Mouse (Mus musculus) limb, embryonic 11.5 days (tissue): ENCODE measurements at regions not wholly inside any gene's neighbourhood (a gene's known extent, or its start where the extent isn't known, plus 50 kb on each side); places are given as distances from the start of the nearest gene placed in this dataset.
"Not testable (repeated sequence)": the region's sequence is repeated elsewhere in the genome, so short reads cannot be mapped to it uniquely, and the experiment has no call there.

ENCODE experiments used
- ATAC-seq: fragments of 200-750 bp; cut with Nextera tagmentation; 2 replicates; pipeline ENCODE4 v1.8.0; 2017; ENCODE audit warnings: low read depth; ENCODE audit not compliant: insufficient number of reproducible peaks, low FRiP score, low TSS enrichment
- DNase-seq: peaks from one replicate; pipeline ENCODE4 v3.0.0-alpha.2; 2015; ENCODE audit warnings: low spot score
- H3K27ac ChIP-seq: fragments of 300-500 bp; sonication (generic); replicated peaks from 2 replicates; pipeline ENCODE4 v1.5.1; 2014; ENCODE audit warnings: low read depth, mild to moderate bottlenecking, low read length
- H3K27me3 ChIP-seq: fragments of 300-500 bp; sonication (generic); 2 replicates; pipeline ENCODE4 v1.6.1; 2014; ENCODE audit warnings: mild to moderate bottlenecking, low read length, mixed read lengths; ENCODE audit not compliant: control insufficient read depth, insufficient read depth
- H3K36me3 ChIP-seq: fragments of 300-500 bp; sonication (generic); 2 replicates; pipeline ENCODE4 v1.6.1; 2014; ENCODE audit warnings: mild to moderate bottlenecking, low read length, moderate library complexity, mixed read lengths; ENCODE audit not compliant: control insufficient read depth, insufficient read depth
- H3K4me1 ChIP-seq: fragments of 300-500 bp; sonication (generic); 2 replicates; pipeline ENCODE4 v1.6.1; 2014; ENCODE audit warnings: low read length, mixed read lengths; ENCODE audit not compliant: control insufficient read depth, insufficient read depth
- H3K4me2 ChIP-seq: fragments of 300-500 bp; sonication (generic); 2 replicates; pipeline ENCODE4 v1.6.1; 2014; ENCODE audit warnings: low read depth, mild to moderate bottlenecking, moderate library complexity; ENCODE audit not compliant: severe bottlenecking
- H3K4me3 ChIP-seq: fragments of 300-500 bp; sonication (generic); 2 replicates; pipeline ENCODE4 v1.5.1; 2014; ENCODE audit warnings: low read depth, low read length
- H3K9ac ChIP-seq: fragments of 300-500 bp; sonication (generic); 2 replicates; pipeline ENCODE4 v1.6.1; 2014; ENCODE audit warnings: mild to moderate bottlenecking, low read length
- H3K9me3 ChIP-seq: fragments of 300-500 bp; sonication (generic); 2 replicates; pipeline ENCODE4 v1.6.1; 2016; ENCODE audit warnings: low read length; ENCODE audit not compliant: control insufficient read depth
- WGBS: fragments of 180-500 bp; shearing (Covaris S2); extraction: QIAGEN DNeasy Blood & Tissue Kit; methylation state at CpG from one replicate; pipeline ENCODE4 v1.1.7; 2014; 5-methylcytosine and 5-hydroxymethylcytosine counted together

DNA sequence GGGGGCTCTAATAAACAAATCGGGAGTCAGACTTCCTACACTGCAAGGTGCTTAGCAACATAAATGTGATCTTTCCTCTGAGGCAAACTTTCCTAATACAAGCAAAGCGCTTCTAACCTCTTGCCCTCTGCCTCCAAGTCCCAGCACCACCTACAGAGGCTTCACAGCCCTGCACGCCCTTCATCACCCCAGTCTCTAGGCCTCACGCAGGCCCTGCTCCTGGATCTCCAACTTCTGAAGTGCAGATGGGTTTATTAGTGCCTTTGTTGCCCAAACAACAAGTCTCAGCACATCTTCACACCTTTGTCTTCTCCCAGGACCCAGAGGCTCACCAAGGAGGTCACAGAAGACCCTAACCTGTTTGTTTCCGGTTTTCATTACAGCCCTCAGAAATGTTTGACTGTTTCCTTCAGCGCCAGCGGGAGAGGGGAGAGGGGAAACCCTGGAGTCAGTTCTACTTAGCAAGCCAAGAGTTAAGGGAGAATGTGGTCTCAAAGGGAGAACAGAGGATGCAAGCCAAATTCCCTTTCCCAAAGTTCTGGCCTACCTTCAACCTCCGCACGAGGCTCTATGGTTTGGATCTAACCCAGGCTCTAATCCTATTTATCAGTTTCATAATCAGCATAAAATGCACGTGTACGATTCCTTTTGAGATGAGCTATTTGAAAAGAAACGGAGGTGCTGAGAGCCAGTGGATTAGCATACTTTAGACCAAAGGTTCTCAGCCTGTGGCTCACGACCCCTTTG lies 244.9 kb upstream of the Smim15 start:
- 17% methylated on average over 13 of the region's 13 CpGs for WGBS
- H3K27me3 ChIP-seq: no peaks in the 10 kb centered on the region
- no peaks in the 10 kb centered on the region for H3K36me3 ChIP-seq
- H3K4me3 ChIP-seq: no peak overlapping the region
- ATAC-seq (no peak), DNase-seq (no peak)
- no peak overlapping the region for H3K9ac ChIP-seq
- no peak overlapping the region for H3K4me2 ChIP-seq
- H3K9me3 ChIP-seq: no peaks in the 10 kb centered on the region
- H3K27ac ChIP-seq: no peak overlapping the region
- H3K4me1 ChIP-seq: peaks cover 34% of the 10 kb centered on the region

DNA sequence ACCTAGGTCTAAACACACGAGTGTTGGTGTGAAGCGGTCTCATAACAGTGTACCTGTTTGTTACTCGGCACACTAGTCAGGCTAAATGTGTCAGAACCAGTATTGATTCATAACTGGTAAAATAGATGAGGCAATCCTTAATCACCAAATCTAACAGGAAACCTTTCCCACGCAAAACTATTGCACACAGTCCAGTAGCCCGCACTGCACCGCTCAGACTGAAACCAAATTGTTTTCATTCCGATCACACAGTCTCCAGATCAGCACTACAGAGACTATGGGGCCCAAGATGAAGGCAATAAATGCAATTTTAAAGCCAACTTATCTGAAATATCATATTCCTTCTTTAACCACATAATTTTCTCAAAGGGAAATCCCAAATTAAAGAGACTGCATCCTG lies 246.1 kb upstream of the Smim15 start:
- H3K9ac ChIP-seq: no peak overlapping the region
- peaks cover 39% of the 10 kb centered on the region for H3K4me1 ChIP-seq
- ATAC-seq (no peak), DNase-seq (no peak)
- WGBS: 61% methylated on average over 7 of the region's 7 CpGs
- no peak overlapping the region for H3K27ac ChIP-seq
- H3K4me2 ChIP-seq: no peak overlapping the region
- no peak overlapping the region for H3K4me3 ChIP-seq
- H3K27me3 ChIP-seq: no peaks in the 10 kb centered on the region
- no peaks in the 10 kb centered on the region for H3K36me3 ChIP-seq
- no peaks in the 10 kb centered on the region for H3K9me3 ChIP-seq

DNA sequence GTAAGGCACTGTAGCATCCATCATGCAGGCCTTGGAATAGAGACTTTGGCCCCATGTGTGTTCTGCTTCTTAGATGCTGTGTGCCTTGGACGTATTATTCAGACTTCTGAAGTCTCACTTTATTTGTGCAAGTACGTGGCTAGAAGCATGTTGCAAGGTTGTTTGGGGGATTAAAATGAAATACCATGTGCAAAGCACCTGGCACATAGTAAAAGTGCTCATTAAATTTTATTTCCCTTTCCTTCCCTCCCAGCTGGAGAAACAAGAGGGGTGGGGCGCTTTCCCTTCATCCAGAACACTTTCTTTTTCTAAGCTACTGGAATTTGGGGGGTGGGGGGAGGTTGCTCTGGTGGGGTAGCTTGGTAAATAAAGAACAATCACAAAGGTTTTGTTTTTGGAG lies 248.7 kb upstream of the Smim15 start:
- ATAC-seq: peak; percentile 72; the same call in 1 of the 2 replicates
- DNase-seq: peak; percentile 64
- H3K4me3 ChIP-seq: no peak overlapping the region
- no peak overlapping the region for H3K4me2 ChIP-seq
- no peak overlapping the region for H3K9ac ChIP-seq
- no peak overlapping the region for H3K27ac ChIP-seq
- H3K4me1 ChIP-seq: peaks cover 46% of the 10 kb centered on the region
- no peaks in the 10 kb centered on the region for H3K9me3 ChIP-seq
- no peaks in the 10 kb centered on the region for H3K36me3 ChIP-seq
- WGBS: 6% methylated on average over 3 of the region's 3 CpGs
- H3K27me3 ChIP-seq: no peaks in the 10 kb centered on the region

DNA sequence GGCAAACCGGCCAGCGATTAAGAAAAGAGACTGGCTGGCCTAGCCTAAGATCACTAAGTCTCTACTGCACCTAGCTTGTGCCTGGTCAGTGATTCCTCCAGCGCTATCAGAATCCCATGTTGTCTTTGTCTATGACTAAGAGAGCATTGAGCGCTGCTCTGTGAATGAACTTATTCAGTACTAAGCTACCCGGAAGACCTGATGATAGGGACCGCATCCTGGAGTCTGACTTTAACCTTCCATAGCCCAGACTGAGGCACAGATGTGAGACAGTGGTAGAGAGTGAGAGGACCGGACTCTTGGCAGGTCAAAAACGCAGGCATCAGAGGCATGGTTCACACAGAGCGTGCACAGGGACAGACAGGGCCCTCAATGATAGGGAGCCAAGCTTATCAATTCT lies 252.5 kb upstream of the Smim15 start:
- DNase-seq (no peak), ATAC-seq (no peak)
- WGBS: 79% methylated on average over 9 of the region's 9 CpGs
- H3K27me3 ChIP-seq: no peaks in the 10 kb centered on the region
- no peak overlapping the region for H3K4me3 ChIP-seq
- H3K9ac ChIP-seq: no peak overlapping the region
- H3K27ac ChIP-seq: no peak overlapping the region
- H3K9me3 ChIP-seq: no peaks in the 10 kb centered on the region
- no peaks in the 10 kb centered on the region for H3K36me3 ChIP-seq
- no peak overlapping the region for H3K4me2 ChIP-seq
- H3K4me1 ChIP-seq: peaks cover 25% of the 10 kb centered on the region

DNA sequence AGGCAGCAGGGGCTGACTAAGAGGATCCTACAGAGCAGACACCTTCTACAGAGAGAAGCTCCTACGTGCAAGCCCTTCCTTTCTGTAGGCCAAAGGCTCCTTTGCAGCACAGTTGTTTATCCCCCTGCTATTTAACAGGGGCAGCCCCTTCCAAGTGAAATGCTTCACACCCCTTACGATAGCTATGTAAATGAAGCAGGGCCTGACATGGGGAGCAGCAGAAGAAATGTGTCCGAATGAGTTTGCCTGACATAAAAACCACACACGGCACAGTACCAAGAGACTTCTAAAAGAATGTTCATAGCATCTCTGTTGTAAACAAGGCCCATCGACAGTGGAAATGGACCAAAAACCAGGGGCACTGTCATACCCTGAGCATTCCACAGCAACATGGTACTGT lies 259.3 kb upstream of the Smim15 start:
- Histone ChIP-seq H3K36me3 (no peaks in the 10 kb centered on the region), H3K9ac (no peak overlapping the region), H3K9me3 (no peaks in the 10 kb centered on the region), H3K27ac (no peak overlapping the region), H3K4me3 (no peak overlapping the region), H3K4me2 (no peak overlapping the region), H3K4me1 (no peaks in the 10 kb centered on the region), H3K27me3 (no peaks in the 10 kb centered on the region)
- ATAC-seq (no peak), DNase-seq (no peak)
- 41% methylated on average over 5 of the region's 5 CpGs for WGBS

DNA sequence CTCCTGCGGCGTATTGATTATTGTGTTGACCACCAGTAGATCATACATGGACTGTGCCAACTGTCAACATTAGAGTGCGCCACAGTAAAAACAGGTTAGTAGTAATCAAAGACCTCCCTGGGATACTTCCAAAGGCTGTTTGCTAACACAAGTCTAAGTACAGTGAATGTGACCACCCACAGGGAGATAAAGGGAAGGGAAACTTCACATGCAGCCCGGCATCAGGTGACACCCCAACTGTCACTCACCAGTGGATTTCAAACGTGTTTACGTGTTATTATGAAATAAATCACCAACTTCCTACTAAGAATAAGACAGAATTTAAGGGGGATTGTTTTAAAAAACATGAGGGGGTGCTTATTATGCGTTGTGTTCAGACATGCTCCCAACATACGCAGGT lies 262.5 kb upstream of the Smim15 start:
- Histone ChIP-seq H3K9me3 (no peaks in the 10 kb centered on the region), H3K4me2 (no peak overlapping the region), H3K4me3 (no peak overlapping the region), H3K27ac (no peak overlapping the region), H3K27me3 (no peaks in the 10 kb centered on the region), H3K4me1 (no peaks in the 10 kb centered on the region), H3K9ac (no peak overlapping the region), H3K36me3 (no peaks in the 10 kb centered on the region)
- WGBS: 92% methylated on average over 8 of the region's 8 CpGs
- DNase-seq: no peak
- no peak for ATAC-seq

DNA sequence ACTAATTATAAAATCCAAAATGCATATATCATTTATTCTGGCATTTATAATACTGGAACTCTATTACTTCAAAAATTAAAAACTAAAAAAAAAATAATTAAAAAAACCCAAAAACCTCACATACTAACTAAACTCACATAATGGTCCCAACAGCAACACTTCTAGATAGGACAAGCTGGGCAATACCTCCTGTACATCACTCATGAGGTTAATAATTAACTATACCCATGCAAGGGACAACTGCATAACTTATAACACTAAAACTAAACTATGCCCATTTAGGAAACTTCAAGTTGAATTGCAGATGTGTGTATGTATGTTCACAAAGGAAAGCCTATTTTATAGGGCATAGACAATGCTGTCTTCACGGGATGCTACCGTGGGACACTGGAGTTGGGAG lies 263.0 kb upstream of the Smim15 start:
- Histone ChIP-seq H3K9ac (no peak overlapping the region), H3K36me3 (no peaks in the 10 kb centered on the region), H3K4me3 (no peak overlapping the region), H3K4me1 (no peaks in the 10 kb centered on the region), H3K27ac (no peak overlapping the region), H3K27me3 (no peaks in the 10 kb centered on the region), H3K9me3 (no peaks in the 10 kb centered on the region), H3K4me2 (no peak overlapping the region)
- WGBS: 97% methylated on average over 2 of the region's 2 CpGs
- ATAC-seq (no peak), DNase-seq (no peak)

DNA sequence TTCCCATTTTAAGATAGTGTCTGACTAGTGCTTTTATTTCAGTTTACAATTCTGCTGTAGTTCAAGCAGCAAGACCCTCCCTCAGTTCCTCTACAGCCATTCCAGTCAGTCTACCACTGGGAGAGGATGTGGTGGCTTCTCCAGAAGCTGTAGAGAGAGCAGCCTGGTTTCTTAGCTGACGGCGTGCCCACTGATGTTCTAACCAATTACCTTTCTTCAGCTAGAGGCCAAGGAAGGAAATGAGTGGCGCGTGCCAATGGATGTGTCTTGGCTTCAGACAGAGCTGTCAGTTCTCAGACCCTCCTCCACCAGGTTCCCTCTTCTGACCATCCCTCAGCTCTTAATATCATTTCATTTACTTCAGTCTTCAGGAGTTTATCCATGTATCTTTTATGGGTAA lies 264.7 kb upstream of the Smim15 start:
- no peak overlapping the region for H3K27ac ChIP-seq
- H3K9me3 ChIP-seq: no peaks in the 10 kb centered on the region
- ATAC-seq (no peak), DNase-seq (no peak)
- H3K36me3 ChIP-seq: no peaks in the 10 kb centered on the region
- H3K27me3 ChIP-seq: no peaks in the 10 kb centered on the region
- no peak overlapping the region for H3K4me3 ChIP-seq
- H3K9ac ChIP-seq: no peak overlapping the region
- H3K4me1 ChIP-seq: no peaks in the 10 kb centered on the region
- 95% methylated on average over 4 of the region's 4 CpGs for WGBS
- no peak overlapping the region for H3K4me2 ChIP-seq

DNA sequence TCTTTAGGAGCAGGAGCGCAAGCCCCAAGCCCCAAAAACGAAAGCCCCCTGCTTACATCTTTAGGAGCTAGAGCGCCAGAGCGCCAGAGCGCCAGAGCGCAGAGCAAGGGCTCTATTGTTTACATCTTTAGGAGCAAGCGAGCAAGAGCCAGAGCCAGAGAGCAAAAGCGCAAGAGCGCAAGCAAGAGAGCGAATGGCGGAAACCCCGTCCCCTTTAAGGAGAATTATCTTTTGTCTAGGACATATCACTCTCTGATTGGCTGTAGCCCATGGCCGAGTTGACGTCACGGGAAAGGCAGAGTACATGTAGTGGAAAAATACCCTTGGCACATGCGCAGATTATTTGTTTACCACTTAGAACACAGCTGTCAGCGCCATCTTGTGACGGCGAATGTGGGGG lies 269.7 kb upstream of the Smim15 start:
- not testable (repeated sequence) for H3K36me3 ChIP-seq, H3K4me3 ChIP-seq, ATAC-seq, DNase-seq, H3K9me3 ChIP-seq, H3K27ac ChIP-seq, H3K4me2 ChIP-seq, H3K4me1 ChIP-seq, H3K27me3 ChIP-seq, H3K9ac ChIP-seq
- WGBS: 96% methylated on average over 19 of the region's 19 CpGs
